Mouse (Mus musculus): ENCODE measurements around the gene Fam174a. TPM values are rescaled to one million over a fixed set of nuclear protein-coding genes. Genes with fewer than 3 reads are reported as not detected.

The Fam174a gene
- total RNA-seq, 1 experiment: 4.7 TPM

DNA sequence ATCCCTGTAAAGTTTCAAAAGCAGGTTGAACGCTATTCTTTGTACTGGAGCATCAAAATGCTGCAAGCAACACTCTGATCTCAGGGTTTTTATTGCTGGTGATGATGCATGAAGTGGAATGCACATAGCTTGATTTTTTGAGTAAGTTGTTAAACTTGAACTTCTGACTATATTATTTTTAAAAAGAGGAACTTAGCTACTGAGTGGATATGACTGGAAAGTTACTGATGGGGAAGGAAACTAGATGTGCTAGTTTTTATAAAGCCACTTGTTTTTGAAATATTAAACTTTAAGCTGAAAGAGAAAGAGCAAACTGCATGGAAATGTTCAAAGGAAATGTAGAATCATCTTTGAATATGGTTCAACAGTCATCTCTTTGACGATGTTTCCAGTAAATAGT, 67.6 kb downstream of the Fam174a start:
- no peak overlapping the region for H3K9ac ChIP-seq (ENCODE audit: insufficient read depth, low read depth, low read length, poor library complexity, severe bottlenecking)
- no peak for DNase-seq (ENCODE audit: low read depth, low spot score)
- no peak overlapping the region for H3K4me3 ChIP-seq (ENCODE audit: insufficient read depth in 1 of 2, low read depth in 1 of 2, low read length in 2 of 2, poor library complexity in 1 of 2, severe bottlenecking in 1 of 2)
- H3K27ac ChIP-seq (ENCODE audit: insufficient read depth, low read depth, low read length, poor library complexity, severe bottlenecking): no peak overlapping the region
- TF ChIP-seq ZC3H11A (IDR thresholded peaks at IDR 0.05; ENCODE audit: borderline replicate concordance, low read depth, low read length) (no peak), MAFK (IDR thresholded peaks at IDR 0.05; ENCODE audit: insufficient read depth, low read depth, low read length) (no peak), CHD2 (IDR thresholded peaks at IDR 0.05; ENCODE audit: low read depth, low read length) (no peak), HCFC1 (IDR thresholded peaks at IDR 0.05; ENCODE audit: borderline replicate concordance, insufficient read depth, low read length) (no peak), ZNF384 (IDR thresholded peaks at IDR 0.05; ENCODE audit: low read depth, low read length) (no peak)
- H3K9me3 ChIP-seq (ENCODE audit: control insufficient read depth, insufficient read depth, low read depth, low read length): no peaks in the 10 kb centered on the region
- no peaks in the 10 kb centered on the region for H3K4me1 ChIP-seq (ENCODE audit: control insufficient read depth in 2 of 2, insufficient read depth in 2 of 2, low read length in 2 of 2, poor library complexity in 1 of 2)
- in situ Hi-C loops (cut with MboI; ENCODE audit: low sequenced_read_pairs in 2 of 2, unreplicated experiment in 2 of 2): no loop called here
- no peaks in the 10 kb centered on the region for H3K36me3 ChIP-seq (ENCODE audit: control insufficient read depth, insufficient read depth, low read length, poor library complexity, severe bottlenecking)
